Mouse (Mus musculus) urinary bladder, postnatal 25 days (tissue): ENCODE measurements at regions not wholly inside any gene's neighbourhood (a gene's known extent, or its start where the extent isn't known, plus 50 kb on each side); places are given as distances from the start of the nearest gene placed in this dataset.
A peak's percentile ranks its signal among the peaks of the same experiment; 100 is the strongest.
"Not testable (repeated sequence)": the region's sequence is repeated elsewhere in the genome, so short reads cannot be mapped to it uniquely, and the experiment has no call there.

Experiments used
- DNase-seq: peaks from one replicate; pipeline ENCODE4 v3.0.0; 2022; ENCODE audit warnings: low spot score

DNA sequence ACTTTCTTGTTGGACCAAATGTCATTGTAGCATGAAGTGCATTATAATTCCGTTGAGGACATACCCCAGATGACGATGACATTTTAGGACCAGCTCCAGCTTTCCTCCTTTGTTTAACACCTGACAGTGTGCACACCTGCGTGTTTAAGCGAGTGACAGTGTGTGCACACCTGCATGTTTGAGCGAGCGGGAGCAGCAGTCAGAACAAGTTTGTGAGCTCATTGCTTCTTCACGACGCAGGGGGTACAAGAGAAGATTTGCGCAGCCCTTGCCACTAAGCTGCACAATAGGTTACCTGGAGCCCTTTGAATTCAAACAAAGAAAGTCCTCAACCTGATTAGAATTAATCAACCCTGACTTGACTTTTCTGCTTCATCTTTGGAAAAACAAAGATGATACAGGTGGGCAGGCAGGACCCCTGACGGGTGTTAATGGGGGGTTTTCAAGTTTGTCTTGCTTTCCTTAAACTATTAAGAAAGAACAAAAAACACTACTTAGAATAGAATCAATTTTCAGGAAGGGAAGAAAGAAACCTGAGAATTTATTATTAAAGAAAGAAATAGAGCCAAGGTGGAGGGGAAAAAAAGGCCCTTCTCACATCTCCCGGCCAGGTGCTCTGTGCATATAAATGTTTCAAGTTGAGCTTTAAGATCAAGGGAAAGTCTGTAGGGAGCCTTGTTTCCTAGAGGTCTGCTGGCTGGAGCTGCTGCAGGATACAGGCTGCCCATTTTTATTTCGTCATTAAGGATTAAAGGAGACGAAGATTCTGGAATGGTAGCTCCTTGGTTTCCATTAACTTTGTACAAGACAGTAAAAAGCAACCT is 144.8 kb upstream of the Ttc29 start:
- DNase-seq = no peak

DNA sequence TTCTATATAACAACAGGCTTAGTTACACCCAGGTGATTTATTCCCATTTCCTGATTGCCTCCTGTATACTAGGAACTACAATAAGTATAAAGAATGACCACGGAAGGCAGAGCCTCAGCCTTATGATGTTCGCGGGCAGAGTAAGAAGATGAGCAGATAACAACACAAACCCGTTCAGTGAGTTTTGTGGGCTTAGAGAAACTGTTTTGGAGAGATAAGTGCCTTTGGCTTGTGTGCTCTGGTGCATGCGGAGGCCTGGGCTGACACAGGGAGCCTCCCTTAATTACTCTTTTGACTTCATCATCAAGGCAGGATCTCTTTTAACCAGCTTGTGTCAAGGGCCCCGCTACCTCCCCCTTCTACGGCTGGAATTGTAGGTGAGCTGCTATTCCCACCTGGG is 139.3 kb upstream of the Ttc29 start:
- DNase-seq = no peak

DNA sequence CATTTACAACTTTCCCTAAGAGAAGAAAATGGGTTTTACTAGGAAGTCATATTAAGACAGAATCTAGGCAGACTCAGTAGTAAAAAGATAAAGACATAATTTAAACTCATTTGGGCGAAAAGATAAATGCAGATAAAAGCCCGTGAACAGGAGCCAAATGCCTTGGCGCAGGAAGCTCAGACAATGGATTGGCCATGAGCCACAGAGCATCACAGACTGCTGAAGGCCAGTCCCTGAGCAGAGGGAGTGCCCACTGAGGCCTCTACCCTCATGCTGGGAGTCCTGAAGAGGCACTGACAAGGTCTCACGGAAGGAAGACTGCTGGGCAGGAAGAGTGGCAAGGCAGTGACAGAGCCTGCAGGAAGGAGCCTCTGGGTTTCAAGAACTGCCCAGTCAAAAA is 136.0 kb upstream of the Ttc29 start:
- no peak for DNase-seq

DNA sequence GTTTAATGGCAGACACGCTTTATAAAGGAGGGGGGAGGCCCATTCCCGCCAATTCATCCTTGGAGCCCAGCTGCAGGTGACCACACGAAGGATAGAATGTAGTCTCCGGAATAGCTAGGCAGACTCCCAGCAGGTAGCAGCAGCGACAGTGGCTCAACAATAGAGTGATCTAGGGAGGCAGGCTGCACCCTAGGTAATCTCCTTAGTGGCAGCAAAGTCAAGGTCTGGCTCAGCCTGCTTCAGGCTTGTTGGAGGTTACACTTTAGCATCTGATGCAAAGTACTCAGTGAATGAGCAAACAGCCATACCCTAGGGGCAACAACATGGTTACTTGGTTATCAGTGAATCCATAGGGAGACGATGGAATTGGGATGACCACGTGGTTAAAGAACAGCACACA is 131.7 kb upstream of the Ttc29 start:
- not testable (repeated sequence) for DNase-seq

DNA sequence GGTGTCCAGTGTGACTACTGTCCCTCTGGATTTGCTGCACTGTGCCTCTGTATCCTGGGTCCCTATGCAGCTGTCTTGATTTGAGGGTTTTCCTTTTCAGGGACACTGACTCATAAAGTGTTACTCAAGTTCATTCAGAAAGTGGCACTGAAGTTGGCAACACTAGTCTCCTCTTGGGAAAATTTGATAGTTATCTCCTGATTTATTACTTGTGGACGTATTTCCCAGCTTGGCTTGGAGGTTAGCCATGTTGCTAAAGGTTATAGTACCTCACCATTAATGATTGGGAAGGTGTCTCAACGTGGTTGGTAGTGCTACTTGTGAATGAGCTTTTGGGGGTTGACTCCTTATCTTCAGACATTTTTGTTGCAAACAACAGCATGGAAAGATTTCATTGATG is 130.1 kb upstream of the Ttc29 start:
- DNase-seq = no peak

DNA sequence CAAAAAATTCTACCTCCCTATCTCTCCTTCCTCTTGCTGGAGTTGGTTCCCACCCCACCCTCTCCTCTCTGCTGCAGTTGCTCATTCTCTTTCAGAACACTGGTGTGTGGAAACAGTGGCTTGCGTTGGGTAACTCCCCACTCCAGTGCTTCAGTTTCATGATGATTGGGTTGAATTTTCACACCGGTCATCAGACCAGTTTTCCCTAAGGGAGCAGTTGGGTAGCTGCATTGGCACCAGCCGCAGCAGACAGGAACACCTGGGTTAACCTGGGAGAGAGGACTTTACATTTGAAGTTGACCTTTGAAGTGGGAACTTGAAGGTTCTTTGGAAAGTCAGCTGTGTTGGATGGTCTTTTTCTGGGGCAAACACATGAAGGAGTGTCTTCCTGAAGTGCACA is 126.7 kb upstream of the Ttc29 start:
- DNase-seq = no peak

DNA sequence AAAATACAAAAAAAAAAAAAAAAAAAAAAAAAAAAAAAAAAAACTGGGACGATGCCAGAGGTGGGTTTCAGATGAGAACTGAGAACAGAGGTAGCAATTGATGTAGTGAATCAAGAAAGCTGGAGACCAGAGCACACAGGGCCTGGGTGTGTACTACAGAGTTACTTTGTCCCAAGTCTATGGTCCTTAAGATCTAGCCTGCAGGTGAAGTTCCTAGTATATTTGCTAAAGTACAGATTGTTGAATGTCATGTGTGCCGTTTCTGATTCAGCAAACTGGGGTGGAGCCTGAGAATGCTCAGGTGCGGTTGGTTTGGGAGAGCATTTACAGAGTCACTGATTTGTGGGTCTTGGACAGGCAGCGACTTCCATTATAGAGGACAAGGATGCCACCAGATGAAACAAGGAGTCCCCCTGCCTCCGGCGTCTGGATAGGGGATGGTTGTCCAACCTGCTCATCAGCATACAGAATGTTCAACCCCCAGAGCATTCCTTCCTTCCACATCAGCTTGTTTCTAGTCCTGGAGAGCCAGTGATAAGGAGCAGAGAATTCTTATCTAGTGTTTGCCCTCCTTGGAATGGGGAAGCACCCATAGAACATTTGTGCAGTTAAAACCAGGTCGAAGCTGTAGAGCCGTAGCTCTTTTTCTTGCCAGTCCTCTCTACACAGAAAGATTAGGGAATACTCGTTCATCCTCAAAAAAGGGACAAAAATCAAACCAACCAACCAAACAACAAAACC is 122.5 kb upstream of the Ttc29 start:
- DNase-seq = no peak

DNA sequence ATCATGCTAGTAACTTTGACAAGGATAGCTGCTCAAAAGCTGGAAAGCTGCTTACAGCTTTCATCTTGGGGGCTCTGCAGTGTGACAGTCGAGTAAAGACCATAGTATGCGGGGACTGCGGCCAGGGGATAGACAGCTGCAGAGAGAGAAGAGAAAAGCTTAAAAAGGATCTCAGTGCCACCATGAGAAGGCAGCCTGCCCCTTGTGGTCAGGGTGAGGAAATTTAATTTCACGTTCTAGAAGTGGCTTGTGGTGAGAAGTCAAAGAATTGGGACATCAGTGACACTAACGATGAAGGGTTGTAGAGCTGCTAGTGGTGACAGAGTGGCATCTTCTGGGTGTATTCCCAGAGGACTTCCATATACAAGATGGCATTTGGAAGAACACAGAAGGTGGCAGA is 116.7 kb upstream of the Ttc29 start:
- DNase-seq = no peak

DNA sequence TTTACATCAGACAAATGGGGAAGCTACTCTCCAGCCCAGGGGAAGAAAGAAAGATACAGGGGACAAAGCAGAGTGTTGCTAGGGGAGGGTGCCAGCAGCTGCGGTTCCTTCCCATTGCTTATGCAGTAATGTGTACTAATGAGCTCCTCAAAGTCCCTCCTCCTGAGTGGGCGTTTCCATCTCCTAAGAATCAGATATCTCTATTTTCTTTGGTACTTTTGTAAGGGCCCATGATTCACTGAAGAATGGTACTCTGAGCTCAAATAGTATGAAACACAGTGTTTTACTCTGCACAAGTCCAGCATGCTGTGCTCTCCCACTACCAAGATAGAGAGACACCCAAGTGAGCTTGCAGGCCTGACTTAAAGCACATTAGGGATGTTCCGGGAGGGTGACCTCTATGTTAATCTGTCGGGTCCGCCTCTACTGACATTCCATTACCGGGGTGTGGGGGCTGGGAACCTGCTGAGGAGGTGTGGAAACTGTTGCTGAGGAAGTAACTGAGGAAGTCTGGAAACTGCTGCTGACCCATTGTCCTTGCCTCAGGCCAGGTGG is 114.8 kb upstream of the Ttc29 start:
- no peak for DNase-seq

DNA sequence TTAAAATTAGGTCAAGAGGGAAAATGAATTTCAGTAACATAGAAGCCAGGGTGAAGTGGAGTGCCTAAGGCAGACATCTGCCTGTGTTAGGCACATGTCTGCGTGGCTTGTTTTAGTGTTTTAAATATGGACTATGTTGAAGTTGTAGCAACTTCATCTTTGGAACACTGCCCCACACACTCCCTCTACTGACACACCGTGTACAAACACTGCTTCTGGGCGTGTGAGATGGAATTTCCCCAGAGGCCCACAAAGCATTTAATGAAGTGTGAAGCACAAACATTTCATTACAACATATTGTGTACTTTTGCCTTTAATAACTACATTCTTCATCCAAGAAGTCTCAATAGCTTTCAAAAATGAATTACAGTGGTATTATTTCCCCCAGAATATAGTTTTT is 114.0 kb upstream of the Ttc29 start:
- no peak for DNase-seq

DNA sequence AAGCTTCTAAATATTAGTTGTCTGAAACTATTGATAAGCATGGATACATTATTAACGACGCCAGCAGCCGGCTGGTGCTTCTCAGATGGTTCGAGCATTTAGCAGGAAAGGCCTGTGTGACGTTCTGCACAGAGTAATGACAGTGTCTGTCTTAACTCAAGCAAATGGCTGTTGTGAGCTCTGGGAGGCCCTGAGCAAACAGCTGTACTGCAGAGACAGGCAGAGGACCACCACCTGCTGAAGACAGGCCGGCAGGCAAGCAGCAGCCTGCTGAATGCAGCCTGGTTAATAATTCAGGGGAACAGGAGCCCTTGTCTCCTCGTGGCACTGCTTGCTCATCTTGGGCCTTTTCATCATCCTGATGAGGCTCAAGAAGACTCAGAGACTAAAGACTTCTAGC is 105.8 kb upstream of the Ttc29 start:
- DNase-seq = no peak

DNA sequence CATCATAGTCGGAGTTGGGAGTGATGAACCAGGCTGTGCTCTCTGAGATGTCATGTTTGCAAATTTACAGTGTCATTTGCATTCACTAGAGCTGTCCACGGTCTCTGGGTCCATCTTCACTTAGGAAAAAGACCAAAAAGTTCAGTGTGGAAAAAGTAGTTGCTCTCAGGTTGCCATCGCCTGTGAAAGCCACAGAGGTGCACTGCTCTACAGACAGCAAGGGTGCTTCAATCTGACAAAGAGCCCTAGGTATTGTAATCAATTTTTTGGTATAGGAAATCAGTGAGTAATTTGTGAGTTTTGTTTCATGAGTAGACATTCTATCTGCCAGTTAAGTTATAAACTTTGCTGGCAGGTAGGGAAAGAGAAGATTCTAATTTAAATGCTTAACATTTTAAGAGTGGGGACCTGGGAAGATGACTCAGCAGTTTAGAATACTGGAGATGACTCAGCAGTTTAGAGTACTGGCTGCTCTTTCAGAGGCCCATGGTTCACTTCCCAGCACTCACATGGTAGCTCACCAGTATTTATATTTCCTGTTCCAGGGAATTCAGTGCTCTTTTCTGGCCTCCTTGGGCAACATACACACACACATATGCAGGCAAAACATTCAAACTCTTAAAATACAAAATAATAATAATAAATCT is 103.0 kb upstream of the Ttc29 start:
- DNase-seq = no peak

DNA sequence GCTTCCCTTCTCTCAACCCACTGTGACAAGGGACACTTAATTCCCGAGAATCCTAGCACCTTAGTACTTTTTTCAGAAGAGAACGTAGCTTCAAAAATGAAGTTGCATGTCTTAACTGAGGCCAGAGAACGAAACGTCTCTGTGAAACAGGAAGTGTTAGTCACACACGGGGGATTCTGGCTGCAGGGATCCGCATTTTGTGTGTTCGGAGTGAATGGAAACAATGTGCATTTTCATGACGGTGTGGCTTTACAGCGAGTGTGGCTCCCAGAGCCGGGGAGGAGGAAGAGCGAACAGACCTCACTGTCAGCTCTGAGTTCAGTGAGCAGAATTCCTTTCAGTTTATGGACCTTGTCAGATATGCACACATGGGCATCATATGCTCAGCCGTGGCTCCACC is 100.0 kb upstream of the Ttc29 start:
- no peak for DNase-seq

DNA sequence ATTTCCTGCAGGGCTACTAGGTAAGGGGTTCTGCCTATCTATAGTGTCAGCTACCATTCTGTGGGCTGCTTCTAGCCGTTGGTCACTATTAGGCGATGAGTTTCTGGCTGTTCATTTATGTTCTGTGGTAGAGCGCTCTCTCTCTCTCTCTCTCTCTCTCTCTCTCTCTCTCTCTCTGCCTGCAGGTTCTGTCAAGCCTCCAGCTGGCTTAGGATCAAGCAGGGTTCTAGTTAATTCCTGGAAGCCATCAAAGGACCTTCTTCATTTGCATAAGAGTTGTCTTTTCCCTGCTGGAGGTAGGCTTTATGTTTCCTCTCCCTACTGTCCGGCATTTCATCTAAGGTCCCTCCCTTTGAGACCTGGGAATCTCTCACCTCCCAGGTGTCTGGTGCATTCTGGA is 98.6 kb upstream of the Ttc29 start:
- no peak for DNase-seq

DNA sequence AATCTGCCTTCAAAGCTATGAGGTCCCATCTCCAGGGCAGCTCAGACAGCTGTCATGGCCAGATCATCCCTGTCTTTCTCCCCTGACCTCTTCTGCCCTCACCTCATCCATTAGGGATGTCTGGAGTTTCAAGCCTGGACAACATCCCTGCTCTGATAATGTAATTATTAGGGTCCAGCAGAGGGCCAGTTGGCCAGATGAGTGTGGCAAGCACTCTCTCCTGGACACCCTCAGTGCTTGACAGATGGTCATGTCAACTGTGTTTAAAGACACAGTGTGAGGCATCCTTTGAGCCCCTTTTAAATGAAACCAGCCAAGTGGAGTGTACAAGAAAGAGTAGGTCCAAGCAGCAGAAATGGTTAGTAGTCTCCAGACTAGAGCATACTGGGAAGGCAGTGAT is 95.9 kb upstream of the Ttc29 start:
- DNase-seq = no peak

DNA sequence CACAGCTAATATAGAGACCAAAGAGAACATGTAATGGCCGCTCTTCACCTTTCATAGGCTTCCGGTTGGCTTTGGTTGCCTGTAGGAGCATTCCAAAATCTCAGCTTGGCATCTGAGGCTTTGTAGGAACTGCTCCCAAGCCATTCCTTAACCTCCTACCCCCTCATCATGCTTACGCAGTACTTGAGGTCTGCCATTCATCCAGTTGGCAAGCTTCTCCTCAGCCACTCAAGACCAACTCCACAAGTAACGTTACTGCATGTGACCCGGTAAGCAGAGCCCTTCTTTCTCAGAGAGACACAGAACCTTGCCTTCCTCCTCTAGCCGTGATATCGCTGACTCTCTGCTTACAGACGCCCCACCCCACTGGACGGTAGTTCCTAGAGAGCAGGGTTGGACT is 94.6 kb upstream of the Ttc29 start:
- DNase-seq = no peak

DNA sequence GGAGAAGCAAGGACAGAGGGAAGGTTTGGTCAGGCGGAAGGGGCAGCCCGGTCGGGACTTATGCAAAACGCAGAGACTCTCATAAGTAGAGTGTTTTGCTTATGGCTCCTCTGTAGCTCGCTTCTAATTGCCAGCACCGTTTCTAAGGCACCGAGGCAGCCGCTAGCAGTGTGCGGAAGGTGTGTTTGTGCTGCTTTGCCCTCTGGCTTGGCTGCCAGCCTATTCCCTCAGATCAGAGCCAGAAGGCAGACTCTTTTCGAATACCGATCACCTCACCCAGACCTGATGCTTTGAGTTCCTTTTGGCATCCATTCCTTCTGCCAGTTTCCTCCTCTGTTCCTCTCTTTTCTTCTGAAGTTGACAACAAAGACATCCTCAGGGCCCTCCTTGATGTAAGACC is 93.4 kb upstream of the Ttc29 start:
- DNase-seq = no peak

DNA sequence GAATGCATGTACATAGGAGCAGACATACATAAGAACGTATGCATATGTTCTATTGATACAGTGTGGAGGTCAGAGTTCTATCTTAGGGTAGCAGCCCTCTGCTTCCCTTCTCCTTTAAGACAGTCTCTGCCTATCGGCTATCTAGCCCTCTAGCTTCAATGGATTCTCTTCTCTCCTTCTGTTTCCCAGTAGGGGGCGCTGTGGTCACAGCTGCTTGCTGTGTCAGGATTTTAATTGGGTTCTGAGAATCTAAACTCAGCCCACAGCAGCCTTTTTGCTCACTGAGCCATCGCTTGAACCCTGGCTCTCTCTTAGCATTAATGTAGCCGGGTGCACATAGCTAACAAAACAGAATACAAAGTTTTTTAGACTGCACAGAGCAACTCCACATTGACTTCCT is 88.8 kb upstream of the Ttc29 start:
- no peak for DNase-seq

DNA sequence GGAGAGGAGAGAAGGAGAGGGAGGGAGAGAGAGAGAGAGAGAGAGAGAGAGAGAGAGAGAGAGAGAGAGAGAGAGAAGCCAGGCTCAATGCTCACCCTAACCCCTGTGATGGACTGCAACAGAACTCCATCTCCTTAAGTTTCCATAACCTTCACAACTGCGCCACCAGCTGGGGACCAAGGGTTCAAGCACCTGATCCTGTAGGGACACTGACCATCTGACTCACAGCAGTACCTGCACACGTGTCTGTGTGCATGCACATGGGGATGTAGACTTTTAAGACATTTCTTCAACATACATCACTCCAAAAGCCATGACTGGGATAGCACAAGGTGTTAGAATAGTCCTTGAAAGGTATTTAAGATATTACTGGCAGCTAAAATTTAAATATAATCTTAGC is 85.2 kb upstream of the Ttc29 start:
- DNase-seq = peak; percentile 41

DNA sequence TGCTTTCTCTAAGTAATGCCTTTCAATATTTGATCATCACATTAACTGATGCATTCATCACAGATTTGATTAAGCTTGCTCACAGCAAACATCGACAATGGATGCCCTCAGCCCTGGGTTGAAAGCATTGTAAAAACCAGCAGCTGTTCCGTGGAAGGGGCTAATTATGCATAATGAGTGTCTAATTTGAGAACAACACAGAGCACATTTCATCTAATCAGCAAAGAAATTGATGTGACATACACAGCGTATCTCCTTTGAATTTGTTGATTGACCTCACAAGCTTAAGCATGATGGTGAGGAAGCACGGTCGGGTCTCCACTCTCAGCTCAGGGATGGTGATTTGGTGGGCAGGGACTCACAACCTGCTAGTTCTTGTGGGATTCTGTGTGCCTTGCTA is 84.0 kb upstream of the Ttc29 start:
- DNase-seq = no peak

DNA sequence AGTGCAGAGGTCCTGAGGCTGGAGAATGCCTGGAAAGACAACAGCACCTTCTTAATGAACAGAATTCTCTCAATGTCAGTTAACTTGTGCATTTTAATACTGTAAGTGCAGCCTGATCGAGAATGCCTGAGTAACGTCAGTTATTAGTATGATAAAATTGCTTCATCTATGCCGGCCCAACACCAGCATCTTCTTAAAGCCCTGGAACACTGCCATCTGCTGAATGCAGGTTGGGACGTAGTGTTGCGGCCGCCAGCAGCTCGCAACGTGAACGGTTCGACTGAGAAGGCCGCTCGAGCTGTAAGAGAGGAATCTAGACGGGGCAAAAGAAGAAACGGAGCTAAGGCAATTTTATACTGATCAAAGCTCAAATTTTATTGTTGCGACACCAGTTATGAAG is 73.6 kb upstream of the Ttc29 start:
- DNase-seq = not testable (repeated sequence)

DNA sequence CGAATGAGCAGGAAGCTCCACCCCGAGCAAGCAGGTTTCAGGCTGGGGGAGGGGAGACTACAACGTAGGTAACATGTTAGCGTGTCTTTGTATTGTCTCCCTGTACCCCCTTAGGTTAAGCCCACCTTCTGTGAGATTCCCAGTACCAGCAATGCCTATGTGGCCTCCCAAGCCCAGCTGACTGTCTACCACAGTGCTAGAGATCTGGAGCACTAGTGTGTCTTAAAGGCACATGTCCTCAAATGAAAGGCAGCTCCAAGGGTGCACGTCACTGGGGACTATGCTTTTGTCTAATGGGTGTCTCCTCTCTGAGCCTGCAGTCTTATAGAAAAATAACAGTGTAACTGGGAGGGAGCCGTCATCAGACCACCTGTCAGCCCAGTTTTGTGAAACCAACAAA is 65.9 kb upstream of the Ttc29 start:
- no peak for DNase-seq

DNA sequence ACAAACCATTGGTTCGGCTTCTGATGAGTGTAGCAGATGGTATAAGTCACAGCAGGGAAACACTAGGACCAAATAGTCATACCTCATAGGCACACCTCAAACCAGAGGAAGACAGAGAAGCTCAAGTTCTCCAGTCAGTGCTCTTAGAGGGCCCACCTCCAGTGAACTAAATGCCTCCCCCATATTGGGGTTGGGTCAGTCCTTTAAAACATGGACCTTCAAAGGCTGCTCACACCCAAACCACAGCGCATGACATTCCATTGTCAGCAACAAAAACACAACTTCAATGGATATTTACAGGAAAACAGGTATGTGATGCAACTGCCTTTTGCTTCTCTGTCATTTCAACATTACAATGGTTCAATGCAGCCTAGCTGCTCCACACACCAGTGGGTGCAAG is 65.1 kb upstream of the Ttc29 start:
- no peak for DNase-seq
